Mouse (Mus musculus): ENCODE measurements around the gene Slc4a8. TPM values are rescaled to one million over a fixed set of nuclear protein-coding genes. Genes with fewer than 3 reads are reported as not detected.
A peak's percentile ranks its signal among the peaks of the same experiment; 100 is the strongest.

Gene Slc4a8
- polyA plus RNA-seq, 1 experiment, result 13.3 TPM

- no peaks in the 10 kb centered on the region for H3K79me2 ChIP-seq (ENCODE audit: control insufficient read depth, insufficient read depth)
- H3K36me3 ChIP-seq (ENCODE audit: control insufficient read depth, insufficient read depth), result no peaks in the 10 kb centered on the region
- H3ac ChIP-seq (ENCODE audit: control insufficient read depth, insufficient read length), result no peak overlapping the region
- peak overlapping the region; percentile 12 for H3K4me3 ChIP-seq
- H3K27me3 ChIP-seq (ENCODE audit: control insufficient read depth, insufficient read depth, insufficient read length), result no peaks in the 10 kb centered on the region
- peak overlapping the region; percentile 95 for H3K4me2 ChIP-seq (ENCODE audit: low read depth)
- TF ChIP-seq MYOG (IDR thresholded peaks at IDR 0.05; ENCODE audit: control insufficient read depth in 1 of 3, insufficient read depth in 1 of 3, insufficient read length in 2 of 3, low read depth in 2 of 3) (no peak), TCF3 (IDR thresholded peaks at IDR 0.05; ENCODE audit: insufficient read length, low read depth) (no peak), E2F4 (IDR thresholded peaks at IDR 0.05; ENCODE audit: insufficient read depth) (no peak), TCF12 (IDR thresholded peaks at IDR 0.05; ENCODE audit: insufficient read depth, poor library complexity, severe bottlenecking) (no peak)
Measured at GRCm38 (mm10) chr15:100747121-100747963, 14.2 kb upstream of the Slc4a8 start.

GRCm38 (mm10) chr15:100748584-100748983 lies 13.0 kb upstream of the Slc4a8 start:
- Histone ChIP-seq H3ac (ENCODE audit: control insufficient read depth, insufficient read length) (no peak overlapping the region), H3K36me3 (ENCODE audit: control insufficient read depth, insufficient read depth) (no peaks in the 10 kb centered on the region), H3K4me3 (no peak overlapping the region), H3K27me3 (ENCODE audit: control insufficient read depth, insufficient read depth, insufficient read length) (no peaks in the 10 kb centered on the region), H3K79me2 (ENCODE audit: control insufficient read depth, insufficient read depth) (no peaks in the 10 kb centered on the region), H3K4me2 (ENCODE audit: low read depth) (no peak overlapping the region)
- TF ChIP-seq REST (IDR thresholded peaks at IDR 0.05; ENCODE audit: insufficient read depth, insufficient read length), result no peak
- no peak for TF ChIP-seq MYOD1 (IDR thresholded peaks at IDR 0.05; ENCODE audit: control insufficient read depth in 1 of 3, insufficient read length in 2 of 3, low read depth in 2 of 3)
- no peak for TF ChIP-seq SRF (IDR thresholded peaks at IDR 0.05; ENCODE audit: control insufficient read depth, insufficient read length, low read depth)
- no peak for TF ChIP-seq USF1 (IDR thresholded peaks at IDR 0.05; ENCODE audit: low read depth)
- no peak for TF ChIP-seq CEBPB (IDR thresholded peaks at IDR 0.05; ENCODE audit: insufficient read depth, poor library complexity, severe bottlenecking)
- TF ChIP-seq TCF12 (IDR thresholded peaks at IDR 0.05; ENCODE audit: insufficient read depth, poor library complexity, severe bottlenecking), result no peak

- Histone ChIP-seq H3K79me2 (ENCODE audit: control insufficient read depth, insufficient read depth) (no peaks in the 10 kb centered on the region), H3K36me3 (ENCODE audit: control insufficient read depth, insufficient read depth) (no peaks in the 10 kb centered on the region), H3K4me3 (no peak overlapping the region), H3ac (ENCODE audit: control insufficient read depth, insufficient read length) (no peak overlapping the region), H3K27me3 (ENCODE audit: control insufficient read depth, insufficient read depth, insufficient read length) (no peaks in the 10 kb centered on the region), H3K4me2 (ENCODE audit: low read depth) (peak overlapping the region; percentile 13)
- TF ChIP-seq MYOD1 (IDR thresholded peaks at IDR 0.05; ENCODE audit: control insufficient read depth in 1 of 3, insufficient read length in 2 of 3, low read depth in 2 of 3) (no peak), CEBPB (IDR thresholded peaks at IDR 0.05; ENCODE audit: insufficient read depth, poor library complexity, severe bottlenecking) (0 out of 2 replicates have a peak, but pooled peaks have one; percentile 51)
Measured at GRCm38 (mm10) chr15:100749751-100750538, 11.6 kb upstream of the Slc4a8 start.

- Histone ChIP-seq H3ac (ENCODE audit: control insufficient read depth, insufficient read length) (no peak overlapping the region), H3K27me3 (ENCODE audit: control insufficient read depth, insufficient read depth, insufficient read length) (no peaks in the 10 kb centered on the region), H3K36me3 (ENCODE audit: control insufficient read depth, insufficient read depth) (no peaks in the 10 kb centered on the region), H3K4me2 (ENCODE audit: low read depth) (no peak overlapping the region), H3K79me2 (ENCODE audit: control insufficient read depth, insufficient read depth) (no peaks in the 10 kb centered on the region), H3K4me3 (no peak overlapping the region)
- TF ChIP-seq TCF3 (IDR thresholded peaks at IDR 0.05; ENCODE audit: insufficient read length, low read depth) (no peak), POLR2A (IDR thresholded peaks at IDR 0.05; ENCODE audit: insufficient read length, low read depth) (no peak), E2F4 (IDR thresholded peaks at IDR 0.05; ENCODE audit: insufficient read depth) (no peak), CEBPB (IDR thresholded peaks at IDR 0.05; ENCODE audit: insufficient read depth, poor library complexity, severe bottlenecking) (no peak), POLR2AphosphoS2 (IDR thresholded peaks at IDR 0.05; ENCODE audit: insufficient read length, low read depth) (no peak), MYOG (IDR thresholded peaks at IDR 0.05; ENCODE audit: control insufficient read depth in 1 of 3, insufficient read depth in 1 of 3, insufficient read length in 2 of 3, low read depth in 2 of 3) (no peak), USF1 (IDR thresholded peaks at IDR 0.05; ENCODE audit: low read depth) (no peak), SRF (IDR thresholded peaks at IDR 0.05; ENCODE audit: control insufficient read depth, insufficient read length, low read depth) (no peak), MYOD1 (IDR thresholded peaks at IDR 0.05; ENCODE audit: control insufficient read depth in 1 of 3, insufficient read length in 2 of 3, low read depth in 2 of 3) (no peak), MAX (IDR thresholded peaks at IDR 0.05; ENCODE audit: low read depth) (no peak), REST (IDR thresholded peaks at IDR 0.05; ENCODE audit: insufficient read depth, insufficient read length) (no peak), TCF12 (IDR thresholded peaks at IDR 0.05; ENCODE audit: insufficient read depth, poor library complexity, severe bottlenecking) (no peak)
Measured at GRCm38 (mm10) chr15:100752439-100752838, 9.1 kb upstream of the Slc4a8 start.

GRCm38 (mm10) chr15:100753045-100753444 lies 8.5 kb upstream of the Slc4a8 start:
- Histone ChIP-seq H3ac (ENCODE audit: control insufficient read depth, insufficient read length) (no peak overlapping the region), H3K36me3 (ENCODE audit: control insufficient read depth, insufficient read depth) (no peaks in the 10 kb centered on the region), H3K4me2 (ENCODE audit: low read depth) (peak overlapping the region; percentile 45), H3K4me3 (no peak overlapping the region), H3K79me2 (ENCODE audit: control insufficient read depth, insufficient read depth) (no peaks in the 10 kb centered on the region), H3K27me3 (ENCODE audit: control insufficient read depth, insufficient read depth, insufficient read length) (no peaks in the 10 kb centered on the region)
- no peak for TF ChIP-seq CEBPB (IDR thresholded peaks at IDR 0.05; ENCODE audit: insufficient read depth, poor library complexity, severe bottlenecking)
- no peak for TF ChIP-seq POLR2A (IDR thresholded peaks at IDR 0.05; ENCODE audit: insufficient read length, low read depth)
- no peak for TF ChIP-seq MYOG (IDR thresholded peaks at IDR 0.05; ENCODE audit: control insufficient read depth in 1 of 3, insufficient read depth in 1 of 3, insufficient read length in 2 of 3, low read depth in 2 of 3)
- no peak for TF ChIP-seq POLR2AphosphoS2 (IDR thresholded peaks at IDR 0.05; ENCODE audit: insufficient read length, low read depth)
- no peak for TF ChIP-seq MYOD1 (IDR thresholded peaks at IDR 0.05; ENCODE audit: control insufficient read depth in 1 of 3, insufficient read length in 2 of 3, low read depth in 2 of 3)
- no peak for TF ChIP-seq MAX (IDR thresholded peaks at IDR 0.05; ENCODE audit: low read depth)
- TF ChIP-seq SRF (IDR thresholded peaks at IDR 0.05; ENCODE audit: control insufficient read depth, insufficient read length, low read depth), result no peak
- TF ChIP-seq TCF12 (IDR thresholded peaks at IDR 0.05; ENCODE audit: insufficient read depth, poor library complexity, severe bottlenecking), result no peak
- no peak for TF ChIP-seq TCF3 (IDR thresholded peaks at IDR 0.05; ENCODE audit: insufficient read length, low read depth)
- no peak for TF ChIP-seq E2F4 (IDR thresholded peaks at IDR 0.05; ENCODE audit: insufficient read depth)
- TF ChIP-seq REST (IDR thresholded peaks at IDR 0.05; ENCODE audit: insufficient read depth, insufficient read length), result no peak
- TF ChIP-seq USF1 (IDR thresholded peaks at IDR 0.05; ENCODE audit: low read depth), result no peak
